Mouse (Mus musculus) liver, embryonic 11.5 days (tissue): ENCODE results near the gene Atg101. TPM values are rescaled to one million over a fixed set of nuclear protein-coding genes. Genes with fewer than 3 reads are reported as not detected.

ENCODE experiments used
- ATAC-seq: fragments of 200-750 bp; cut with Nextera tagmentation; replicated peaks from 2 replicates; pipeline ENCODE4 v1.8.0; 2017; ENCODE audit warnings: moderate number of reproducible peaks, mild to moderate bottlenecking, moderate TSS enrichment, moderate library complexity; ENCODE audit not compliant: low FRiP score
- DNase-seq: peaks from one replicate; pipeline ENCODE4 v3.0.0-alpha.2; 2017; ENCODE audit warnings: low spot score
- H3K27ac ChIP-seq: fragments of 300-500 bp; sonication (generic); 2 replicates; pipeline ENCODE4 v1.5.1; 2014; ENCODE audit warnings: mild to moderate bottlenecking, low read depth, low read length, control low read depth
- H3K27me3 ChIP-seq: fragments of 300-500 bp; sonication (generic); replicated peaks from 2 replicates; pipeline ENCODE4 v1.6.1; 2014; ENCODE audit warnings: low read length, mixed read lengths; ENCODE audit not compliant: control insufficient read depth, insufficient read depth
- H3K36me3 ChIP-seq: fragments of 300-500 bp; sonication (generic); 2 replicates; pipeline ENCODE4 v1.6.1; 2014; ENCODE audit warnings: mild to moderate bottlenecking, low read length, moderate library complexity, mixed read lengths; ENCODE audit not compliant: control insufficient read depth, insufficient read depth
- H3K4me1 ChIP-seq: fragments of 300-500 bp; sonication (generic); replicated peaks from 2 replicates; pipeline ENCODE4 v1.6.1; 2014; ENCODE audit warnings: low read length, mixed read lengths; ENCODE audit not compliant: control insufficient read depth, insufficient read depth
- H3K4me2 ChIP-seq: fragments of 300-500 bp; sonication (generic); 2 replicates; pipeline ENCODE4 v1.6.1; 2014; ENCODE audit warnings: mild to moderate bottlenecking, control low read depth, moderate library complexity
- H3K4me3 ChIP-seq: fragments of 300-500 bp; sonication (generic); 2 replicates; pipeline ENCODE4 v1.5.1; 2014; ENCODE audit warnings: low read depth, low read length, control low read depth
- H3K9ac ChIP-seq: fragments of 300-500 bp; sonication (generic); 2 replicates; pipeline ENCODE4 v1.6.1; 2014; ENCODE audit warnings: low read depth, low read length, control low read depth
- H3K9me3 ChIP-seq: fragments of 300-500 bp; sonication (generic); 2 replicates; pipeline ENCODE4 v1.6.1; 2016; ENCODE audit warnings: low read length, inconsistent platforms, mixed read lengths; ENCODE audit not compliant: control insufficient read depth
- WGBS: fragments of 180-500 bp; shearing (Covaris S2); extraction: QIAGEN DNeasy Blood & Tissue Kit; methylation state at CpG from one replicate; pipeline ENCODE4 v1.1.7; 2014; 5-methylcytosine and 5-hydroxymethylcytosine counted together
- polyA plus RNA-seq: library from polyadenylated mRNA; unstranded; fragments of >200 nt; fragmentation: Nextera tagmentation; extraction: Ambion mirVana; gene quantifications from 2 replicates; pipeline ENCODE4 v1.2.1, GENCODE M21; 2014

Gene Atg101
- polyA plus RNA-seq, 1 experiment from 2014 or later, result 54.9 TPM

DNA sequence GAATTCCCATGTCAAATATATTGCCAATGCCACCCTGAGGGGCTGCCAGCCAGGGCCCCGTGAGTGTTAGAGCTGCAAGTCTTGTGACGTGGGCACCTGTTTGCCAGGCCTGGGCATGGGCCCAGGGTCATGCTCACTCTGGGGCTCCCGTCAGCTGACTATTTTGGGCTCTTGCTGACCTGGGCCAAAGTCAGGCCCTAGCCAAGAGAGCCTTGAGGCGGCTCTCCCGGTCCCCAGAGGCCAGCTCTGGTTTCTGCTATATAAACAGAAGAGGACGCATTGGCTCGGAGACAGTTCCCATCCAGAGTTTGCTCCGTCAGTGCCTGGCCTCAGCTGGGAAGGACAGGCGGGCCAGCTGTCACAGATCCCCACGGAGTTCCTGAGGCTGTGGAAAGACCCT lies 23.7 kb upstream of the Atg101 start:
- DNase-seq, result no peak
- H3K9ac ChIP-seq, result no peak overlapping the region
- H3K27ac ChIP-seq, result no peak overlapping the region
- ATAC-seq, result no peak
- H3K4me2 ChIP-seq, result no peak overlapping the region
- WGBS, result 66% methylated on average over 10 of the region's 10 CpGs
- H3K9me3 ChIP-seq, result no peaks in the 10 kb centered on the region
- peaks cover 8% of the 10 kb centered on the region for H3K27me3 ChIP-seq
- H3K4me1 ChIP-seq, result peaks cover 26% of the 10 kb centered on the region
- no peak overlapping the region for H3K4me3 ChIP-seq
- H3K36me3 ChIP-seq, result no peaks in the 10 kb centered on the region

DNA sequence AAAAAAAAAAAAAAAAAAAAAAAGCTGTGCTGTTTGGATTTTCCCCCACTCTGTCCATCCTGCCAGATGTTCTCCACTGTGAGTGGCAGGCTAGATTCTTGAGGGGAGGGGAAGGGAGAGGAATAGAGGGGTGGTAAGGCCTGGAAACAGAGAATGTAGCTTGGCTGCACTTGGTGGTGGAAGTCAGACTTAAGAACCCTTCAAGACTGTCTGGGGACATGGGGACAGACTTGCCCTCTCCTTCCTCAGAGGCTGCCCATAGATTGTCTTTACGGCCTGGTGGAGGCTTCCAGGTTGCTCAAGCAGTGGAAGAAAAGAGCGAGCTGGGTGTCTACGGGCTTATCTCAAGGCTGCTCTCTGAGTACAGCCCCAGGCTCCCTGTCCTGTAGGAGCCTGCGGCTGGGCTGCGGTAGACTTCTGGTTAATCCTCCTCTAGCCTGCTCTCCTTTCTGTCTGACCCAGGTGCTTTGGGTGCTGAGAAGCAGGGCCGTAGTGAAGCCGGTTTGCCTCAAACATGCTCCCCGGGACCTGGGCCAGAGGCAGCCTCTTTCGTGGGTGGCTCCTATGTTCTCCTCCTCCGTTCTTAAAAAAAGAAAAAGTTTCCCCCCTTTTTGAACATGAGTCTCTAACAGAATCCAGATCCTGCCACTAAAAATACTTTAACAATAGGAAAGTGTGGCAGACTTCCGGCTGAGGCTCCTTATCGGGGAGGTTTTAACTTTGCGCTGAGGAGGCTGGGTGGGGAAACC lies 23.0 kb upstream of the Atg101 start:
- H3K27ac ChIP-seq, result peak overlapping the region; percentile 77
- peak overlapping the region; percentile 41; the same call in 1 of the 2 replicates for H3K9ac ChIP-seq
- no peak overlapping the region for H3K4me3 ChIP-seq
- H3K4me2 ChIP-seq, result peak overlapping the region; percentile 48
- ATAC-seq, result 0 out of 2 replicates have a peak, but pooled peaks have one; percentile 46
- no peak for DNase-seq
- H3K9me3 ChIP-seq, result no peaks in the 10 kb centered on the region
- peaks cover 28% of the 10 kb centered on the region for H3K4me1 ChIP-seq
- H3K36me3 ChIP-seq, result no peaks in the 10 kb centered on the region
- peaks cover 14% of the 10 kb centered on the region for H3K27me3 ChIP-seq
- 31% methylated on average over 13 of the region's 13 CpGs for WGBS

DNA sequence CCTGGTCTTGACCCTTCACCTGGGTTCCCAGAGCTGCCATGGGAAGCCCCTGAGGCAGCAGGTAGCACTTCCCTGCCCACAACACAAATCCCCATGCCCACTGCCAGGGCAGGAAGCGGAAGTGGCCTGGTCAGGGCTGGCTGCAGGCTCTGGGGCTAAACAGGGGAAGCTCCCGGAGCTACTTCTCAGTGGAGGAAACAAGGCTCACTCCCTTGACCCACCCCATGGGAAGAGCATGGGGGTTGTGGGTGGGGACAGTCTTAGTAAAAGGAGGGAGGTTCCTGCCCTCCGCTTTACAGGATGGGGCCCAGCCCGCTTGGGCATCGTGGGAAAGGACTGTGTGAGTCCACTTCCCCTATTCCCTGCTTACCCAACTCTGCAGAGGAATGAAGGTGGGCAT lies 21.6 kb upstream of the Atg101 start:
- Histone ChIP-seq H3K27ac (no peak overlapping the region; the same call in 1 of the 2 replicates), H3K36me3 (no peaks in the 10 kb centered on the region), H3K9ac (no peak overlapping the region), H3K27me3 (peaks cover 29% of the 10 kb centered on the region), H3K4me1 (peaks cover 38% of the 10 kb centered on the region), H3K9me3 (no peaks in the 10 kb centered on the region), H3K4me2 (no peak overlapping the region), H3K4me3 (no peak overlapping the region)
- DNase-seq (no peak), ATAC-seq (no peak)
- 33% methylated on average over 5 of the region's 5 CpGs for WGBS

DNA sequence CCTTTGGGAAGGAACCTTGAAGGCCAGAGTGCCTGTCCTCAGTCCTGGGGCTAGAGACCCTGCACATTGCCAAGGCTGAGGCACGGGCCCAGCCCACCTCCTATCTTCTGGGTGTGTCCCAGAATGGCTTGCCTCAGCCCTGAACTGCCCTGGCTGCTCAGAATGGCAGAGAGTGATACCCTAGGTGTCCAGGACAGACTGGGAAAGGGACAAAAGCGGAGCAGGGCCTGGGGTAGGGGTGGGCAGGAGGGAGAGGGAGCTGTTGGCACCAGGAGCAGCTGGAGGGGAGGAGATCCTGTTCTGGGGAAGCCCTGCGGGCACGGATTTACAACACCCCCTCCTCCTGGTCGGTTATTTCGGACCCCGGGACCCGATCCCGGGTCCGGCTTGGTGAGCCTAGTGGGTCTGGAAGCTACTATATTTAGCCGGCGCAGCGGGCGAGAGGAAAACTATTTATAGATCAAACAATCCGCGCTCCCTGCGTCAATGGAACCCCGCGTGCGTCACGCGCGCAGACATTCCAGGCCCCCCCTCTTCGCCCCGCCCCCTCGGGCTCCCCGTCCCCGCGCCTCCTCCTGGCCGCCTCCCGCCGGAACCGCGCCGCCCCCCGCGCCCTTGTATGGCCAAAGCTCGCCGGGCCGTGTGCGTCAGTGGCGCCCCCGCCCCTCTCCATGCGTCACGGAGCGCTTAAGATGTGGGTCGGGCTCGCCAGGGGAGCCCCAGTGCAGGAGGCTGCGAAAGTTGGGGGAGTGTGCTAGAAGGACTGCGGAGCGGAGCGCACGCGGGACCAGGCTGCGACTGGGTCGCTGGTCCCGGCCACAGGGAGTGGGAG lies 17.7 kb upstream of the Atg101 start:
- H3K9ac ChIP-seq, result peak overlapping the region; percentile 50; the same call in 1 of the 2 replicates
- H3K27me3 ChIP-seq, result peaks cover 44% of the 10 kb centered on the region
- H3K27ac ChIP-seq, result no peak overlapping the region
- peak overlapping the region; percentile 84 for H3K4me2 ChIP-seq
- H3K36me3 ChIP-seq, result no peaks in the 10 kb centered on the region; the same call in 1 of the 2 replicates
- peak overlapping the region; percentile 55 for H3K4me3 ChIP-seq
- ATAC-seq (peak; percentile 64), DNase-seq (peak; percentile 78)
- peaks cover 24% of the 10 kb centered on the region for H3K4me1 ChIP-seq
- WGBS, result 1% methylated on average over 56 of the region's 57 CpGs
- no peaks in the 10 kb centered on the region for H3K9me3 ChIP-seq

DNA sequence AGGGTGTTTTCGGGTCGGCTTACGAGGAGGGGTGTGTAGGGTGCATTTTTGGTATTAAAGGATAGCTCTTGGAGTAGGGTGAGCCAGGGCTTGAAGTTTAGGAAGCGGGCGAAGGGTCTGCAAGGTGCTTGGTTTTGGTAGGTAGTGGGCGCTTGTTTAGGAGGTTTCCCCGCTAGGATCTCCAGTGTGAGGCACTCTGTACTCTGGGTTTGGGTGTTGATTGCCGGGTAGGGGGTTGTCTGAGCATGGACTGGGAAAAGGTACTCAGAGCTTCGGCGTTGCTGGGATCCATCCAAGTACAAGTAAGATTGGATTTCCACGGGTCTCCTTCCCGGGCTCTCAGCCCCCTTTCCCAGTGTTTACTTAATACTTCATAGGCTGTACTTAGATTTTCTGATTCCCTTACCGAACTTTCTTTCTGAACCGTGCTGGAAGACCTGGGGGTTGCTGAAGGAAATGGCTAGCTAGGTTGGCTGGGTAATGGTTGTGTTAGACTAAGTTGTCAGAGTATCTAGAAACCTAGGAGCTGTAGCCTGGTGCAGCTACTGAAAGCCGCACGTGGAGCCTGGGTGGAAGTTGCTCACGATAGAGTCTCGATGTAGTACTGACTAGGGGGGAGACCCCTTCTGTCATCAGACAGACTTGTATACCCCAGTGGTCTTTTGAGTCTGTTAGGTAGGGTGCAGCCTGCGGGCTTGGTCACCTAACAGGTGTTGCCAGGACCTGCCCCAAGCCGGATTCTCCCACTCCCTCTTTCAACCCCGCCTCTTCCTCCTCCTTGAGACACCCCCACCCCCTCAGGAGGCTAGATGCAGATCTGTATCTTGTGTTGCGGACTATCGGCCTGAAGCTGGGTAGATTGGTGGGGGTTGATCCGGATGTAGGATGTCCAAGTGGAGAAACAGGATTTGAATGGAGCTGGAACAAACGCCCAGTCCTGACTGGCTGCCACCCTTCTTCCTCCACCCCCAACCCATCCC lies 16.7 kb upstream of the Atg101 start:
- Histone ChIP-seq H3K36me3 (no peaks in the 10 kb centered on the region; the same call in 1 of the 2 replicates), H3K4me3 (peak overlapping the region; percentile 55), H3K27ac (no peak overlapping the region), H3K27me3 (peaks cover 44% of the 10 kb centered on the region), H3K4me2 (peak overlapping the region; percentile 84), H3K9me3 (no peaks in the 10 kb centered on the region), H3K4me1 (peaks cover 16% of the 10 kb centered on the region), H3K9ac (peak overlapping the region; percentile 38; the same call in 1 of the 2 replicates)
- ATAC-seq (no peak; the same call in 1 of the 2 replicates), DNase-seq (no peak)
- WGBS, result 3% methylated on average over 25 of the region's 25 CpGs

DNA sequence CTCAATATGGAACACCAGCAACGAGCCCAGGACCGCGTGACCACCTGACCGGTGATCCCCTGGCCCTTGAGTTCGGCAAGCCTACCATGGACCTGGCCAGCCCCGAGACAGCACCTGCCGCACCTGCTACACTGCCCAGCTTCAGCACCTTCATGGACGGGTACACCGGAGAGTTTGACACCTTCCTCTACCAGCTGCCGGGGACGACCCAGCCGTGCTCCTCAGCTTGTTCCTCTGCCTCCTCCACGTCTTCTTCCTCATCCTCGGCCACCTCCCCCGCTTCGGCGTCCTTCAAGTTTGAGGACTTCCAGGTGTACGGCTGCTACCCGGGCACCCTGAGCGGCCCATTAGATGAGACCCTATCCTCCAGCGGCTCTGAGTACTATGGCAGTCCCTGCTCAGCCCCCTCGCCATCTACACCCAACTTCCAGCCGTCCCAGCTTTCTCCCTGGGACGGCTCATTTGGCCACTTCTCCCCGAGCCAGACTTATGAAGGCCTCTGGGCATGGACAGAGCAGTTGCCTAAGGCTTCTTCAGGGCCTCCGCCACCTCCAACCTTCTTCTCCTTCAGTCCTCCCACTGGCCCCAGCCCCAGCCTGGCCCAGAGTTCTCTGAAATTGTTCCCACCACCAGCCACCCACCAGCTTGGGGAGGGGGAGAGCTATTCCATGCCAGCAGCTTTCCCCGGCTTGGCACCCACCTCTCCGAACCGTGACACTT lies 13.8 kb upstream of the Atg101 start:
- Histone ChIP-seq H3K27me3 (peaks cover 36% of the 10 kb centered on the region), H3K9me3 (no peaks in the 10 kb centered on the region), H3K27ac (no peak overlapping the region), H3K4me2 (no peak overlapping the region), H3K4me3 (no peak overlapping the region), H3K9ac (no peak overlapping the region), H3K36me3 (peaks cover 2% of the 10 kb centered on the region; the same call in 1 of the 2 replicates), H3K4me1 (peaks cover 11% of the 10 kb centered on the region)
- no peak for DNase-seq
- no peak for ATAC-seq
- WGBS, result 86% methylated on average over 29 of the region's 29 CpGs

DNA sequence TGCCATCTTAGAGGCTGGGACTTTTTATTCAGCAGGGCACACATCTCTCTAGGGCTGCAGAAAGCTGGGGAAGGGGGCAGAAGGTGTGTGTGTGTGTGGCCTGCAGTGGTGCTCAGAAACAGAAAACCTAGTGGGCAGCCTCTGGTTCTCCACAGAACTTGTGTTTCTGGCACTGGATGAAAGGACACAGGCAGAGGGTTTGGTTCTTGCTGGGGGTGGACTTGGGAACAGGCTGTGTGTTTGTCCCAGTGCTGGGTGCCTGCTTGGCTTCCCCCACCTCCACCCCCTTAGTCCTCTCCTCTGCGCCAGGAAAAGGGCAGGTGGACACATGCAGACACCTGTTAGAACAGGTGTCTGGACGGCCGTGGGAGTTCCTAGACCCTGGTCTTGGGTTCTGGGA lies 13.0 kb upstream of the Atg101 start:
- Histone ChIP-seq H3K9ac (no peak overlapping the region), H3K27ac (no peak overlapping the region), H3K36me3 (peaks cover 2% of the 10 kb centered on the region; the same call in 1 of the 2 replicates), H3K4me1 (peaks cover 9% of the 10 kb centered on the region), H3K27me3 (peaks cover 29% of the 10 kb centered on the region), H3K9me3 (no peaks in the 10 kb centered on the region), H3K4me3 (no peak overlapping the region), H3K4me2 (no peak overlapping the region)
- DNase-seq (no peak), ATAC-seq (no peak)
- 80% methylated on average over 3 of the region's 3 CpGs for WGBS
